Mouse (Mus musculus): Measurements from ENCODE around the gene Igsf9b.
A peak's percentile ranks its signal among the peaks of the same experiment; 100 is the strongest.

DNA sequence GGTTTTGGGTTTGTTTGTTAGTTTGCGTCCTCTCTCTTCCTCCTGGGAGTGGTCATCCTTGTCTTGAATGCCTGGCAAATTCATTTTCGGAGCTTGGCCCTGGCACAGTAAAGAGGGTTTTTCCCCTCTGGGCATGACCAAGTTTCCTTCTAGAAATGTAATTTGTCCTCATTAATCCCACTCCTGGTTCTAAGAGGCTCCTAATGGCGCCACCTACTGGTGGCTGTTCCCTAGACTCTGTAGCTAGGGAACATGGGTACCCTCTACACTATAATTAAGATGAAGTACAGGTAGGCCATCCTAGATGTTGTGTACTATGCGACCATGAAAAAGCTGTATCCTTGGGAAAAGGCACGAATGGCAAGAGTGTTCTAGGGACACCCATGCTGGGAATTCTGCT is 11.6 kb upstream of the Igsf9b start:
- no peak for TF ChIP-seq EP300 (IDR thresholded peaks at IDR 0.05)
- peak; percentile 62 for TF ChIP-seq CTCF (IDR thresholded peaks at IDR 0.05)
